Mouse (Mus musculus): ENCODE measurements around the gene 6430550D23Rik. TPM values are rescaled to one million over a fixed set of nuclear protein-coding genes. Genes with fewer than 3 reads are reported as not detected.

The 6430550D23Rik gene
- polyA plus RNA-seq, 1 experiment = 2.4 TPM

GRCm38 (mm10) chr2:155989085-155989484 lies 18.7 kb downstream of the 6430550D23Rik start:
- no peak for TF ChIP-seq CTCF (IDR thresholded peaks at IDR 0.05; ENCODE audit: low read depth, low read length)
- no peak for TF ChIP-seq POLR2A (IDR thresholded peaks at IDR 0.05; ENCODE audit: insufficient read depth, low read length)
- TF ChIP-seq EP300 (IDR thresholded peaks at IDR 0.05; ENCODE audit: insufficient read depth, low read depth, low read length) = no peak
- Histone ChIP-seq H3K27ac (ENCODE audit: insufficient read depth, low read length) (no peak overlapping the region), H3K9ac (ENCODE audit: low read depth, poor library complexity, severe bottlenecking) (no peak overlapping the region), H3K4me1 (ENCODE audit: control insufficient read depth, insufficient read depth, low read length) (no peaks in the 10 kb centered on the region), H3K9me3 (replicated peaks; ENCODE audit: control insufficient read depth, insufficient read depth, low read length, poor library complexity, severe bottlenecking) (0 out of 2 replicates have a peak, but pooled peaks cover 2% of the 10 kb centered on the region), H3K27me3 (ENCODE audit: control insufficient read depth, insufficient read depth, low read length, poor library complexity, severe bottlenecking) (no peaks in the 10 kb centered on the region), H3K4me3 (ENCODE audit: low read depth, low read length) (no peak overlapping the region), H3K36me3 (ENCODE audit: control insufficient read depth, insufficient read depth, low read length, poor library complexity, severe bottlenecking) (peaks cover 34% of the 10 kb centered on the region)

- Histone ChIP-seq H3K4me3 (ENCODE audit: low read depth, low read length) (no peak overlapping the region), H3K4me1 (ENCODE audit: control insufficient read depth, insufficient read depth, low read length) (no peaks in the 10 kb centered on the region), H3K27ac (ENCODE audit: insufficient read depth, low read length) (no peak overlapping the region), H3K9me3 (replicated peaks; ENCODE audit: control insufficient read depth, insufficient read depth, low read length, poor library complexity, severe bottlenecking) (0 out of 2 replicates have a peak, but pooled peaks cover 2% of the 10 kb centered on the region), H3K9ac (ENCODE audit: low read depth, poor library complexity, severe bottlenecking) (no peak overlapping the region), H3K27me3 (ENCODE audit: control insufficient read depth, insufficient read depth, low read length, poor library complexity, severe bottlenecking) (no peaks in the 10 kb centered on the region), H3K36me3 (ENCODE audit: control insufficient read depth, insufficient read depth, low read length, poor library complexity, severe bottlenecking) (peaks cover 40% of the 10 kb centered on the region)
- TF ChIP-seq EP300 (IDR thresholded peaks at IDR 0.05; ENCODE audit: insufficient read depth, low read depth, low read length) (no peak), CTCF (IDR thresholded peaks at IDR 0.05; ENCODE audit: low read depth, low read length) (no peak), POLR2A (IDR thresholded peaks at IDR 0.05; ENCODE audit: insufficient read depth, low read length) (no peak)
Observed at GRCm38 (mm10) chr2:155987131-155987530, 20.6 kb downstream of the 6430550D23Rik start.

GRCm38 (mm10) chr2:155985776-155986175 lies 22.0 kb downstream of the 6430550D23Rik start:
- TF ChIP-seq CTCF (IDR thresholded peaks at IDR 0.05; ENCODE audit: low read depth, low read length) = no peak
- no peak for TF ChIP-seq EP300 (IDR thresholded peaks at IDR 0.05; ENCODE audit: insufficient read depth, low read depth, low read length)
- TF ChIP-seq POLR2A (IDR thresholded peaks at IDR 0.05; ENCODE audit: insufficient read depth, low read length) = no peak
- Histone ChIP-seq H3K36me3 (ENCODE audit: control insufficient read depth, insufficient read depth, low read length, poor library complexity, severe bottlenecking) (peaks cover 44% of the 10 kb centered on the region), H3K4me3 (ENCODE audit: low read depth, low read length) (no peak overlapping the region), H3K9me3 (replicated peaks; ENCODE audit: control insufficient read depth, insufficient read depth, low read length, poor library complexity, severe bottlenecking) (0 out of 2 replicates have a peak, but pooled peaks cover 2% of the 10 kb centered on the region), H3K4me1 (ENCODE audit: control insufficient read depth, insufficient read depth, low read length) (no peaks in the 10 kb centered on the region), H3K27ac (ENCODE audit: insufficient read depth, low read length) (no peak overlapping the region), H3K27me3 (ENCODE audit: control insufficient read depth, insufficient read depth, low read length, poor library complexity, severe bottlenecking) (no peaks in the 10 kb centered on the region), H3K9ac (ENCODE audit: low read depth, poor library complexity, severe bottlenecking) (no peak overlapping the region)

- H3K4me3 ChIP-seq (ENCODE audit: low read depth, low read length) = no peak overlapping the region
- no peak overlapping the region for H3K27ac ChIP-seq (ENCODE audit: insufficient read depth, low read length)
- no peak for TF ChIP-seq CTCF (IDR thresholded peaks at IDR 0.05; ENCODE audit: low read depth, low read length)
- no peak for TF ChIP-seq POLR2A (IDR thresholded peaks at IDR 0.05; ENCODE audit: insufficient read depth, low read length)
- TF ChIP-seq EP300 (IDR thresholded peaks at IDR 0.05; ENCODE audit: insufficient read depth, low read depth, low read length) = no peak
- peaks cover 49% of the 10 kb centered on the region for H3K36me3 ChIP-seq (ENCODE audit: control insufficient read depth, insufficient read depth, low read length, poor library complexity, severe bottlenecking)
- H3K9ac ChIP-seq (ENCODE audit: low read depth, poor library complexity, severe bottlenecking) = no peak overlapping the region
- no peaks in the 10 kb centered on the region for H3K9me3 ChIP-seq (replicated peaks; ENCODE audit: control insufficient read depth, insufficient read depth, low read length, poor library complexity, severe bottlenecking)
- no peaks in the 10 kb centered on the region for H3K4me1 ChIP-seq (ENCODE audit: control insufficient read depth, insufficient read depth, low read length)
- no peaks in the 10 kb centered on the region for H3K27me3 ChIP-seq (ENCODE audit: control insufficient read depth, insufficient read depth, low read length, poor library complexity, severe bottlenecking)
Observed at GRCm38 (mm10) chr2:155979328-155979991, 28.3 kb downstream of the 6430550D23Rik start.

GRCm38 (mm10) chr2:155974087-155974731 lies 33.6 kb downstream of the 6430550D23Rik start:
- H3K9me3 ChIP-seq (replicated peaks; ENCODE audit: control insufficient read depth, insufficient read depth, low read length, poor library complexity, severe bottlenecking) = no peaks in the 10 kb centered on the region
- no peak for TF ChIP-seq CTCF (IDR thresholded peaks at IDR 0.05; ENCODE audit: low read depth, low read length)
- TF ChIP-seq POLR2A (IDR thresholded peaks at IDR 0.05; ENCODE audit: insufficient read depth, low read length) = no peak
- no peak for TF ChIP-seq EP300 (IDR thresholded peaks at IDR 0.05; ENCODE audit: insufficient read depth, low read depth, low read length)
- no peak overlapping the region for H3K4me3 ChIP-seq (ENCODE audit: low read depth, low read length)
- no peaks in the 10 kb centered on the region for H3K4me1 ChIP-seq (ENCODE audit: control insufficient read depth, insufficient read depth, low read length)
- no peak overlapping the region for H3K27ac ChIP-seq (ENCODE audit: insufficient read depth, low read length)
- no peak overlapping the region for H3K9ac ChIP-seq (ENCODE audit: low read depth, poor library complexity, severe bottlenecking)
- no peaks in the 10 kb centered on the region for H3K27me3 ChIP-seq (ENCODE audit: control insufficient read depth, insufficient read depth, low read length, poor library complexity, severe bottlenecking)
- H3K36me3 ChIP-seq (ENCODE audit: control insufficient read depth, insufficient read depth, low read length, poor library complexity, severe bottlenecking) = peaks cover 50% of the 10 kb centered on the region

- Histone ChIP-seq H3K27me3 (ENCODE audit: control insufficient read depth, insufficient read depth, low read length, poor library complexity, severe bottlenecking) (no peaks in the 10 kb centered on the region), H3K27ac (ENCODE audit: insufficient read depth, low read length) (no peak overlapping the region), H3K9ac (ENCODE audit: low read depth, poor library complexity, severe bottlenecking) (no peak overlapping the region), H3K9me3 (replicated peaks; ENCODE audit: control insufficient read depth, insufficient read depth, low read length, poor library complexity, severe bottlenecking) (no peaks in the 10 kb centered on the region), H3K36me3 (ENCODE audit: control insufficient read depth, insufficient read depth, low read length, poor library complexity, severe bottlenecking) (peaks cover 56% of the 10 kb centered on the region), H3K4me1 (ENCODE audit: control insufficient read depth, insufficient read depth, low read length) (no peaks in the 10 kb centered on the region), H3K4me3 (ENCODE audit: low read depth, low read length) (no peak overlapping the region)
- TF ChIP-seq POLR2A (IDR thresholded peaks at IDR 0.05; ENCODE audit: insufficient read depth, low read length) = no peak
- no peak for TF ChIP-seq EP300 (IDR thresholded peaks at IDR 0.05; ENCODE audit: insufficient read depth, low read depth, low read length)
- no peak for TF ChIP-seq CTCF (IDR thresholded peaks at IDR 0.05; ENCODE audit: low read depth, low read length)
Observed at GRCm38 (mm10) chr2:155973348-155973747, 34.4 kb downstream of the 6430550D23Rik start.

Data from ES-Bruce4 (cell line).